Mouse (Mus musculus): Measurements from ENCODE around the gene Slc1a1.

DNA sequence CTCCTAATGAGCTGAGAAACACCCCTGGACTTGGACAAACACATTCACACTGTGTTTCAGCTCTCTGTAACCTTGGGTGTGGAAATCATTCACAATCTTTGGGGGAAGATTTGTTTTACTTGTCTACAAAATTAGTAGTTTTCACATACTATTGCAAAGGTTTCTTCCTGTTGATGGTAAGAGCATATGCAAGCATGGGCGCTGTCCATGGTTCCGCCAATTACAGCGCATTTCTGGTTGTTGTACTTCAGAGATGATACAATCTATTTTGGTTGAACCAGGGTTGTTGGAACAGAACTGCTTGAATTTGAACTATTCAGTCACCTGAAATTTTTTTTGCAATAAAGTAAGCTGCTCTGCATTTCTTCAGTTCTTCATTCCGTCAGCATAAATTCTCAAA is 16.6 kb upstream of the Slc1a1 start:
- TF ChIP-seq TAL1 (IDR thresholded peaks at IDR 0.05; ENCODE audit: low read length) (no peak), GATA1 (IDR thresholded peaks at IDR 0.05; ENCODE audit: low read length) (no peak)

Data from erythroblast, embryonic 14.5 days (primary cell).